In genomic region chr9:71570170-71570569, GRCm38 (mm10) we compare ENCODE assay signal across 26 mouse cellular contexts. TPM values are rescaled to one million over a fixed set of nuclear protein-coding genes. Genes with fewer than 3 reads are reported as not detected.
DNase-seq lines count a peak whose midpoint lies in the region; ATAC-seq and TF ChIP-seq lines count a peak whose summit lies in the region.
"Had no signal": no experiment of that assay in that cellular context is flagged by ENCODE, and none has a peak within 500 bp of the region (broad histone marks: within the 10 kb centered on the region; RNA-seq: fewer than 3 reads in every experiment).

No protein-coding gene starts in this region.

- H3K9me3 ChIP-seq in limb, embryonic 14.5 days (ENCODE audit: control insufficient read depth, low read length) = no peaks in the 10 kb centered on the region
- H3K9me3 ChIP-seq in hindbrain, postnatal 0 days (ENCODE audit: low read length) = no peaks in the 10 kb centered on the region
- H3K9me3 ChIP-seq: forebrain, embryonic 15.5 days; heart, embryonic 12.5 days; lung, embryonic 15.5 days; midbrain, embryonic 10.5 days; midbrain, embryonic 15.5 days; neural tube, embryonic 12.5 days had no signal

- no peaks in the 10 kb centered on the region for H3K36me3 ChIP-seq in limb, embryonic 14.5 days (ENCODE audit: control insufficient read depth, insufficient read depth, low read length)
- H3K36me3 ChIP-seq in hindbrain, postnatal 0 days (ENCODE audit: insufficient read depth, low read length) = no peaks in the 10 kb centered on the region
- H3K36me3 ChIP-seq: forebrain, embryonic 15.5 days; heart, embryonic 12.5 days; lung, embryonic 15.5 days; midbrain, embryonic 10.5 days; midbrain, embryonic 15.5 days; neural tube, embryonic 12.5 days had no signal

- H3K4me3 ChIP-seq in limb, embryonic 14.5 days (replicated peaks; ENCODE audit: low read length) = no peak overlapping the region
- H3K4me3 ChIP-seq in hindbrain, postnatal 0 days (ENCODE audit: low read length) = no peak overlapping the region
- H3K4me3 ChIP-seq: forebrain, embryonic 15.5 days; heart, embryonic 12.5 days; lung, embryonic 15.5 days; midbrain, embryonic 10.5 days; midbrain, embryonic 15.5 days; neural tube, embryonic 12.5 days had no signal

- no peak overlapping the region for H3K9ac ChIP-seq in limb, embryonic 14.5 days (ENCODE audit: low read depth, low read length, severe bottlenecking)
- no peak overlapping the region for H3K9ac ChIP-seq in hindbrain, postnatal 0 days (replicated peaks; ENCODE audit: low read length)
- H3K9ac ChIP-seq: forebrain, embryonic 15.5 days; heart, embryonic 12.5 days; lung, embryonic 15.5 days; midbrain, embryonic 15.5 days; neural tube, embryonic 12.5 days had no signal

- no peak for TF ChIP-seq CTCF in hindbrain, postnatal 0 days (IDR thresholded peaks at IDR 0.05; ENCODE audit: low read depth)

- H3K27me3 ChIP-seq in limb, embryonic 14.5 days (ENCODE audit: control insufficient read depth, insufficient read depth, low read length) = no peaks in the 10 kb centered on the region
- H3K27me3 ChIP-seq in hindbrain, postnatal 0 days (ENCODE audit: insufficient read depth, low read length) = no peaks in the 10 kb centered on the region
- H3K27me3 ChIP-seq: CH12.LX; forebrain, embryonic 15.5 days; heart, embryonic 12.5 days; lung, embryonic 15.5 days; midbrain, embryonic 15.5 days; neural tube, embryonic 12.5 days had no signal

- peak; percentile 21 for DNase-seq in embryo, embryonic 10.5 days (ENCODE audit: low spot score)
- no peak for DNase-seq in embryo, embryonic 11 days
- DNase-seq in CD4-positive helper T cell, adult 2 months (ENCODE audit: low read depth, low spot score) = peak; percentile 22
- DNase-seq in limb, embryonic 14.5 days (ENCODE audit: low spot score) = no peak
- peak; percentile 55 for DNase-seq in thymus, postnatal 14 days
- DNase-seq in ovary, postnatal 10 days (ENCODE audit: low spot score) = no peak
- DNase-seq in retina, embryonic 14.5 days (ENCODE audit: low spot score) = no peak
- no peak for DNase-seq in hindbrain, postnatal 0 days (ENCODE audit: low spot score)
- DNase-seq: adrenal gland, adult 8-10 months; cerebellum, adult 8-10 months; cerebellum, postnatal 36 days; gastrocnemius, postnatal 36 days; heart, adult 18-20 months; heart, postnatal 14 days; kidney, adult 8-10 months; retina, postnatal 1 day; right cerebral cortex, postnatal 14 days had no signal

- H3K4me1 ChIP-seq in limb, embryonic 14.5 days (ENCODE audit: control insufficient read depth, insufficient read depth, low read length) = peaks cover 8% of the 10 kb centered on the region
- H3K4me1 ChIP-seq in hindbrain, postnatal 0 days (ENCODE audit: insufficient read depth, low read length) = no peaks in the 10 kb centered on the region
- H3K4me1 ChIP-seq: forebrain, embryonic 15.5 days; midbrain, embryonic 15.5 days; neural tube, embryonic 12.5 days had no signal

- H3K4me2 ChIP-seq in limb, embryonic 14.5 days (replicated peaks; ENCODE audit: low read depth, low read length, severe bottlenecking) = no peak overlapping the region
- no peak overlapping the region for H3K4me2 ChIP-seq in hindbrain, postnatal 0 days (ENCODE audit: low read depth, low read length)
- H3K4me2 ChIP-seq: forebrain, embryonic 15.5 days; heart, embryonic 12.5 days; liver, embryonic 11.5 days; lung, embryonic 15.5 days; midbrain, embryonic 15.5 days; neural tube, embryonic 12.5 days had no signal

- H3K27ac ChIP-seq in limb, embryonic 14.5 days (replicated peaks; ENCODE audit: low read depth, low read length) = no peak overlapping the region
- H3K27ac ChIP-seq in hindbrain, postnatal 0 days = no peak overlapping the region
- H3K27ac ChIP-seq: forebrain, embryonic 15.5 days; midbrain, embryonic 10.5 days; midbrain, embryonic 15.5 days; neural tube, embryonic 12.5 days had no signal

- no peak for TF ChIP-seq POLR2A in limb, embryonic 14.5 days (IDR thresholded peaks at IDR 0.05; ENCODE audit: borderline replicate concordance, extremely low read depth, insufficient read depth, insufficient read length)

- WGBS in limb, embryonic 14.5 days = 37% methylated on average over 7 of the region's 7 CpGs
- 71% methylated on average over 7 of the region's 7 CpGs for WGBS in hindbrain, postnatal 0 days

- ATAC-seq in limb, embryonic 14.5 days (ENCODE audit: low FRiP score, low read depth) = peak; percentile 72
- ATAC-seq in hindbrain, postnatal 0 days = no peak
- ATAC-seq: forebrain, embryonic 15.5 days; intestine, embryonic 16.5 days; midbrain, embryonic 15.5 days had no signal

RNA-seq across cellular contexts. Expression of gene Myzap, which starts 22.0 kb away (rescaled TPM):
- polyA plus RNA-seq in limb, embryonic 14.5 days (2012; rRNA removed) = 27.8 and 33.1 TPM in 2 replicates
- polyA plus RNA-seq in limb, embryonic 14.5 days (2014; fragmentation: Nextera tagmentation; extraction: Ambion mirVana) = 16.1 TPM in 2 replicates
- total RNA-seq in hindbrain, postnatal 0 days (2014; rRNA removed) = 0.29 and 1.3 TPM in 2 replicates
- 1.6 and 1.9 TPM in 2 replicates for polyA plus RNA-seq in hindbrain, postnatal 0 days (2015; fragmentation: Nextera tagmentation; extraction: Ambion mirVana)

Comparison
In these comparisons a context has a peak if more than half of its experiments do, and no peak if none do; other contexts are left out.
1. DNase-seq: peak in embryo, embryonic 10.5 days (single experiment), CD4-positive helper T cell, adult 2 months (single experiment) and thymus, postnatal 14 days (single experiment); none in embryo, embryonic 11 days (single experiment), limb, embryonic 14.5 days (single experiment), ovary, postnatal 10 days (single experiment), retina, embryonic 14.5 days (single experiment) and hindbrain, postnatal 0 days (single experiment).